Mouse (Mus musculus) v-Abl transformed pro-B cells (cell line): ENCODE data around the gene Svs3a.
"Not testable (repeated sequence)": the region's sequence is repeated elsewhere in the genome, so short reads cannot be mapped to it uniquely, and the experiment has no call there.

Experiments used
- in situ Hi-C, 2 experiments: fragments of 400-800 bp; cut with MboI; formaldehyde crosslinking; loops; one replicate each; pipeline ENCODE4 v1.15.1; 2025; ENCODE audit not compliant: unreplicated experiment in 2 of 2

The Svs3a gene

DNA sequence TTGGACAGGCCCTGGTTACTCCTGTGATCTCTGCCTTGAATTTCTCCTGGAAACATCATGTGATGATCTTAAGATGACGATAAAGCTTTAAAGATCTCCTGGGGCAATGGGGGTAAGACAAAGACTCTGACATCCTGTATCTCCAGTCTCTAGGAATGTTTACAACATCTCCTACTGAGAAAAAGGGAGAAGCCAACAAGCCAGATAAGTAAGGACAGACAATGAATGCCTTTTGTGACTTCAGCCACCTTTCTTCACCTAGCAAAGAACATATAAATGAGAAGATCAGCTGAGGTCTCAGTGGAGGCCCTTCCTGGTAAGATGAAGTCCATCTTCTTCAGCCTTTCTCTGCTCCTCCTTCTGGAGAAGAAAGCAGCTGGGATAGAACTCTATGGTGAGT, at the start of gene Svs3a:
Gene Svs3a (plus strand): TSS at position 301 of the 400 bp plus-strand sequence.
- in situ Hi-C loops: not testable (repeated sequence)

DNA sequence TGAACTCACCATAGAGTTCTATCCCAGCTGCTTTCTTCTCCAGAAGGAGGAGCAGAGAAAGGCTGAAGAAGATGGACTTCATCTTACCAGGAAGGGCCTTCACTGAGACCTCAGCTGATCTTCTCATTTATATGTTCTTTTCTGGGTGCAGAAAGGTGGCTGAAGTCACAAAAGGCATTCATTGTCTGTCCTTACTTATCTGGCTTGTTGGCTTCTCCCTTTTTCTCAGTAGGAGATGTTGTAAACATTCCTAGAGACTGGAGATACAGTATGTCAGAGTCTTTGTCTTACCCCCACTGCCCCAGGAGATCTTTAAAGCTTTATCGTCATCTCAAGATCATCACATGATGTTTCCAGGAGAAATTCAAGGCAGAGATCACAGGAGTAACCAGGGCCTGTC, 32.5 kb upstream of the Svs3a start, which contains the start of gene Svs3b:
Gene Svs3b (minus strand): TSS at position 101 of the 400 bp plus-strand sequence.
- in situ Hi-C loops: not testable (repeated sequence)

DNA sequence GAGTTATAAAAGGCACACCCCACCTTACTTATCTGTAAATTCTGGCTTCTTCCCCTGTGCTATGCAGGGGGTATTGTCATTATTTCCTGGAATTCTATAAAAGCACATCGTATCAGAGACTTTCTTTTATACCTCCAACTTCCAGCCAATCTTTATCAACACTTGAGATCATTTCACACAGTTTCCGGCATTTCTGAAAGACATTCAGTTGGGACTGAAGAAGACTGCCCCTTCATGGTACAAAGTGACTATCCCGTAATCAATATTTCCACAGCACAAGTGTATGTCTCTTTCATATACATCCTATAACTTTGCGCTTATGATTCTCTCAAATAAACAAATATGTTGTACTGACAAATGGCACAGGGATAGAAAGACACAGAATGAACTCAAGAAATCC, 10.7 kb upstream of the Svs3a start, which contains the start of gene Svs4:
Gene Svs4 (minus strand): TSS at position 101 of the 400 bp plus-strand sequence.
- in situ Hi-C loops: no loop called here

DNA sequence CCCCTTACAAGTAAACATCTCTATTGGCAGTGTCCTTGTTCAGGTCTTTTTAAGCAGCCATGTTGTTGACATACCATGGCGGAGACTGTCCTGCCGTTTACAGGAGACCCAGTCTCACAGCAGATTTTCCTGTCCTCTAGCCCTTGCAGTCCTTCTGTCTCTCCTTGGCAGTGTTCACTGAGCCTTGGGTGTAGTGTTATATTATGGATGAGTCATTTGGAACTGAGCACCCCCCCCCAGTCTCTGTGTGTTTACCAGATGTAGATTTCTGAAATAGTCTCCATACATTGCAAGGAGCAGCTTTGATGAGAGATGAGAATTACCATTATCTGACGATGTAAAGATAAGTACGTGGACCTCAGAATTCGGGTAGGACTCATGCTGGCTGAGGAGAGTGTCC, 23.5 kb downstream of the Svs3a start:
- in situ Hi-C loops: no loop called here

DNA sequence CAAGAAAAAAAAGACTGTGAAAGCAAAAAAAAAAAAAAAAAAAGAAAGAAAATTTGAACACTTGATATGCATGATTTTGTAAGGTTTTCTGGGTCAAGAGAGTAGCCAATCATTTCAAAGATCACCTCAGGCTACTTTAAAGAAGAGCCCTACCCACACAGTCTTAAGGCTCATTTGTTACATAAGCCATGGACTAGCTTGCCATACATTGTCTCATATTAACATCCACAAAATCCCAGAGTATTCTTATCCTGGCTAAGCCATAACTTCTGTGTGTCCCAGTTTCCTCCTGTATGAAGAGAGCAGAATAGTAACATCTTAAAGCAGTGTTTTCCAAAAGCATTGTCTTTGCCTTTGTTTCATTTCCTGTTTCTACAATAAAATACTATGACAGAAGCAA, 26.4 kb downstream of the Svs3a start:
- in situ Hi-C loops: not testable (repeated sequence)

DNA sequence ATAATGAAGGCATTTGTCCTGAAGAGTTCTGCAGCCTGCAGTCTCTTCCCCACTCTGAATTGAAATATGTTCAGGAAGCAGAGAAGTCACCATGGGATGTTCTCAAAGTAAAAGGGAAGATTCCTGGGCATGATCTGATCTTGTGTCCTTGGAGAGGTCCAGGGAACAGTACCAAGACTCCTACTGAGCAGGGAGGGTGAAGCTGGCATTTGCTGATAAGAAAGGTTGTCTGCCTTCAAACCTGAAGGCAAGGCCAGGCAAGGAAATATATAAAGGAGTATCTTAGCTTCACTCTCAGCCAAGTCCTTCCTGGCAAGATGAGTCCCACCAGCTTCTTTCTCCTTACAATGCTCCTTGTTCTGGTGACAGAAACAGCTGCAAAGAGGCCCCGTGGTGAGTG, 27.4 kb downstream of the Svs3a start, which contains the start of gene Svs6:
Gene Svs6 (plus strand): TSS at position 301 of the 400 bp plus-strand sequence.
- in situ Hi-C loops: not testable (repeated sequence)

DNA sequence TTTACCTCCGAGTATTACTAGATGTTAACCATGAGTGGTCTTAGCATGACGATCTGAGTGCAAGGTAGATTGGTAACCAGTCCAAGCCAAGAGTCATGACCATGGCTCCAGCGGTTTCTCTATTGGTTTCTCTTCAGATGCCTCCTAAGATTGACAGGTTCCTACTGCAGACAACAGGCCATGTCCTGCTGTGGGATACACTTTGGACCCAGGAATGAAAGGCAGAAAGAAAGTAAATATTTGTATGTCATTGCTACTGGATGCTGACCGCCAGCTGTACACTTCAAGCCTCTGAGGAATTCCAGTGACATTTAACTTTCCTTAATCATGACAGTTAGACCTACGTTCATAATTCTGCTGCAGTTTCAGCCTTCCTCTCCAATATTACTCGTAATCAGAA, 31.9 kb downstream of the Svs3a start:
- in situ Hi-C loops: no loop called here

DNA sequence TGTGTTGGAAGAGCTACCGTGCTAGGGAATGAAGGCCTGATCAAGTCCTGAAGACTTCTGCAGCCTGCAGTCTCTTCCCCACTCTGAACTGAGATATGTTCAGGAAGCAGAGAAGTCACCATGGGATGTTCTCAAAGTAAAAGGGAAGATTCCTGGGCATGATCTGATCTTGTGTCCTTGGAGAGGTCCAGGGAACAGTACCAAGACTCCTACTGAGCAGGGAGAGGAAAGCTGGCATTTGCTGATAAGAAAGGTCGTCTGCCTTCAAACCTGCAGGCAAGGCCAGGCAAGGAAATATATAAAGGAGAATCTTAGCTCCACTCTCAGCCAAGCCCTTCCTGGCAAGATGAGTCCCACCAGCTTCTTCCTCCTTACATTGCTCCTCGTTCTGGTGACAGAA, 43.4 kb downstream of the Svs3a start, which contains the start of gene Svs5:
Gene Svs5 (plus strand): TSS at position 301 of the 400 bp plus-strand sequence.
- in situ Hi-C loops: not testable (repeated sequence)
